Mouse (Mus musculus) testis, postnatal 14 days (tissue): ENCODE results near the gene Tnni3k.

Experiments
- DNase-seq: peaks from one replicate; pipeline ENCODE4 v3.0.0; 2021; ENCODE audit warnings: low spot score

The Tnni3k gene

DNA sequence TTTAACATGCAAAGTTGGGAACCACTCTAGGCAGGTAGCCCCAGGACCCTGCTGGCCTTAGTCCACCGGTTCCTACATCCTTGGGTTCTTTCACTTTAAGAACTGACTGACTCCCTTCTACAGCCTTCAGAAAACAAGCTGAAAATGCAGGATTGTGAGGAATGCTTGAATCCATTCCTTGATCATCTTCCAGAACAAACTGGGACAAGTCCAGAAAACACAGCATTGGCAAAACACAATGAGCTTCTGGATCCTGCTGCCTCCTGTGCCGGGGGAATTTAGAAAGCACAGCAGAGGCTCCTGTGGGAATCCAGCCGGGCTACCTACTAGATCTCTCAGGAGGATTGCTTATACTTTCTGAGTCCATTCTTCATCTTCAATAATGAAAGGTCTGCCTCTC, 229.5 kb downstream of the Tnni3k start:
- no peak for DNase-seq

DNA sequence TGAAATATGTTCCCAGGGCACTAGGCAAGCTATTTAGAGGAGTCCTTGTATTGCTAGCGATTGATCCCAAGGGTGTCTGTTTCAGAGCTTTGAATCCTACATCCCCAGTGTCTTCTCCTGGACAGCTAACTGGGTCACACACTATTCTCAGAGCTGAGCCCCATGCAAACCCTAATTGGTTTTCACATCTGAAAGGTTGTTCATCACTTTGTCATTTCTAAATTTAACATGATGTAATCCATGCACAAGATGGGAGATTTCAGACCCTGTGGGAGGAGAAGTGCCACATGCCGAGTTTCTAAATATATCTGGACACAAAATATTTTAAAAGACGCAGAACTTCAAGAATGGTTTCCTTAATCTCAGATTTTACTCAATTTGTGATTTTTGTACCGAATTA, 230.5 kb downstream of the Tnni3k start:
- no peak for DNase-seq

DNA sequence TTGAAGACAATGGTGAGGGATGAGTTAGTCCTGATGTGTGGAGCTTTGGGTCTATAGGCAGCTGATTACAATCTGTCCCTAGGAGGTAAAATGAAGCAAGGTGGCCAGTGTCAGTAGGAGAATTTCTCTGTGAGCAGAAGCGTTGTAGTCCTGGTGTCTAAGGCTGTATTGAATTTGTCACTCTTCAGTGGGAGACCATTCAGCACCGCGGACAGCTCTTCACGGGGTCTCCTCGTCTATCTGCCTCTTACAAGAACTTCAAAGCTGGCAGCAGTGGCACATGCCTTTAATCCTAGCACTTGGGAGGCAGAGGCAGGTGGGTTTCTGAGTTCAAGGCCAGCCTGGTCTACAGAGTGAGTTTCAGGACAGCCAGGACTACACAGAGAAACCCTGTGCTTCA, 235.5 kb downstream of the Tnni3k start:
- DNase-seq, result peak; percentile 20

DNA sequence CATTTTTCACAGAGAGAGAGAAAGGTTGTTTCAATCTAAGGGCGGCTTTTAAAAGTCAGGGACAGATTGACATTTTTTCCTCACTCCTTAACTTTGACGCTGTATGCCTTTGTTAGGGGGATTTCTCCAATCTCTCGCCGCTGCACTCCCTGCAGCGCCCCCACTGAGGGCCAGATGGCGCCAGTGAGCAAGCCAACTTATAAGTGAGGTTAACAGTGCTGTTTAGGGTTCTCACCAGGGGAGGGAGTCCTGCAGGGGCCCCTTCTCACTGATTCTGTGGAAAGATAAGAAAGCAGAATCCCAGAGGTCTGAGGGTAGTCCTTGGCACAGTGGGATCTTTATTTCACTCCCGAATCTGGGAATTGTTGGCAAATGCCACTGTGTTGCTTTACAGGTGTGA, 237.5 kb downstream of the Tnni3k start:
- peak; percentile 12 for DNase-seq

DNA sequence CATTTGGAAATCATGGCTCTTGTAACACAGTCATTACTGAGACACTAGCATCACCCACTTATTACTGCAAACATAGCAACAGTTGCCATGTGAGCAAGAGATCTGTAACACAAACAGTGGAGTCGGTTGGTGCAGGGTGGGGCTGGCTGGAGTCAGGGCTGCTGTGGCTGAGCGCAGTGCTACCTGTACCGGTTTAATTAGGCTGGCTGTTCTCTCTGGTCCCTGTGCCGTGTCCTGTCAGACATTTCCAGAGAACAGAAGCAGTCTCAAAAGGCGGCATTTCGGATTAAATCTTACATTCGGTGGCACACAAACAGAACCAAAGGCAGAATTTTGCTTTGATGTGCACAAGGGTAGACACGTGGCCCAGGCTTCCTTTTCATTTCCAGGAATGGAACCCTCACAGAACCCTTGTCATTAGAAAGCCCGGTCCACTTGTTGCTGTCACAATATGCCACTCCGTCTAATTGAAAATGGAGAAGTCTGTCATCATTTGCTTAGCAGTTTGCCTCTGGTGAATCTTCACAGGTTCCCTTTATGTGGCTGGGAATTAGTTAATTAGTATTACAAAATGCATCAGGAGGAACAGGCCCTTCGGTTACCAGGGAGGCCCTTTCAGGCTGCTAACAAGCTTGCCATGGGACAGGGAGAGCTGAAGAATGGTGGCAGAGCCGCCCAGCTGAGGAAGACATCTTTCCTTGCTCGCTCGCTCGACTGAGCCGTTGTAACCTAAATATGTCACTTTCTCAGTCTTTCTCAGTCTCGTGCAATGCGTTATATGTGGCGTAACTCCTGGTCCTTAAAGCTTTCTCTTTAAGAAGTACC, 238.2 kb downstream of the Tnni3k start:
- no peak for DNase-seq

DNA sequence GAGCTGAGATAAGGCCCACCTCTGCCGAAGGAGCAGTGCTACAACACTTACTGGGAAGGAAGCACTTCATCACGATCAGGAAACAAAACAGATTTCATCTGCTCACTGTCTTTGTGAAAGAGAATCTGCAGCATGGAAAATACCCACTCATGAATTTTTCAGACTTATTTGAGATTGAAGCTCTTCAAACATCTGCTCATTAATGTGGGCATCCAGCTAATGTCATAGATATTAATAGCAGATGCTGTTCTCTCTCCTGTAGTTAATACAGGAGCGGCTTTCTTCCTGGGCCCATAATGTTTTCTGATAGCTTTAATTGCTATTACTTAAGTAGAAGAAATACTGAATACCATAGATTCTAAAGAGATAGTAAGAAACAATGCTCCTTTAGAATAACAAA, 239.0 kb downstream of the Tnni3k start:
- DNase-seq, result no peak

DNA sequence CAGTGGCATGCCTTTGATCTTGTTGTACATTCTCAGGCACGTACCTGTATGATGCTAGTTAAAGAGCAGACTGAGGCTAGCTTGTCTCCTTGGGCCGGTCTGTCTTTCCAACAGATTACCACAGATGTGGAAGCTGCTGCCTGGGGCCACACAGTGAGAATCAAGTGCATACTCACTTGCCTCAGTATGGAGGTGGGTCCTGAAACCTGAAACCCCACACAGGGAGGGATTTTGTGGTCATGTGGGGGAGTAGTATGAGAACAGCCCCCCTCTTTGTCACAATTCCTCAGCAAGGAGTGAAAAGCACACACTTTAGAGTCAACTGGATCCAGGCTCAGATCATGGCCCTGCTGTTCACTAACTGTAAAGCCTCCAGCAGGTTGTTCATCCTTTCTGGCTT, 239.6 kb downstream of the Tnni3k start:
- DNase-seq, result no peak

DNA sequence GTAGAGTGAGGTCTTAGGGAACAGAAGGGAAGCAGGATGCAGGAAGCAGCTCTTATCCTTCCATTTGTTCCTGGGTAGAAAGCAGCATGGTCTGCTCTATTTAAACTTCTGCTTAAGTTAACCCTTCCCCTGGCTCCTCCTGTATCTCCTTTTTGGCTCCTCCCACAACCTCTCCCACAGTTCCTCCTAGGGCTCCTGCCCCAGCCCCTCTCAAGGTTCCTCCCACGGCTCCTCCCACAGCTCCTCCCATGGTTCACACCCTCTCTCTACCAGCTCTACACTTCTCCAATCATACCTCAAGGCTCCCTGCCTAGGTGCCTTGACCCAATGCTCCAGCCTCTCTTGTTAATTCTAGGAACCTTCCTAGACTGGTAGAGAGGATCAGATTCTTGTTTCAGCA, 242.3 kb downstream of the Tnni3k start:
- DNase-seq, result no peak

DNA sequence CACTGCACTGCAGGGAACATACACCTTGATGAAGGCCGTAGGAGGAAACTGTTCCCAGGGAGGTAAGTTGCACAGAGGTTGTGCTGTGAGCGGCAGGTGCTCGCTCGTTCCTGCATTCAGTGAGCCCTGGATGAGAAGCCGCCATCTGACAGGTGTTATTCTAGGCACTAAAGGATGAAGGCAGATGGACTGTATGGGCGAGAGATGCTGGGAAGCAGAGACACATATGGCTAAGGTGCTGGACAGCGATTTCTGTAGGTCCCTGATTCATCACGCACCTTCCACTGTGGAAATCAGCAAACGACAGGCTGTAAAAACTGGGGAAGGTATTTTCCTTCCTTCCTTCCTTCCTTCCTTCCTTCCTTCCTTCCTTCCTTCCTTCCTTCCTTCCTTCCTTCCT, 243.4 kb downstream of the Tnni3k start:
- DNase-seq, result no peak

DNA sequence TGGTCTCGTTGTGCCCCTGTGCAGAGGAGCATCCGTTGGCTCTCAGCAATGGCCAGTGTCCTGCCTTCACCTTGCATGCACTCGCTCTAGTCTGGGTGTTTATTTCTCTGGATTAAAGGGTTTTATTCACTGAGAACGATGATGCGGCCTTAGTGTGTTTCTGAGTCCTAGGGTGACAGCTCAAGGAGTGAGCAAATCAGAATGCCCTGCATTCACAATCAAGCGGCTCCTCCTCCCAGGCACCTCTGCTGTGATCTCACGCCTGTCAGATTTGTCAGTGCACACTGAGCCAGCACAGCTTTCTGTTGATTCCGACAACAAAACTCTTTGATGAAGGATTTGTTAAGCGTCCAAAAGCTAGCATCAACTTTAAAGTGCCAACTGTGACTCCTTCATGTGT, 243.9 kb downstream of the Tnni3k start:
- DNase-seq, result no peak

DNA sequence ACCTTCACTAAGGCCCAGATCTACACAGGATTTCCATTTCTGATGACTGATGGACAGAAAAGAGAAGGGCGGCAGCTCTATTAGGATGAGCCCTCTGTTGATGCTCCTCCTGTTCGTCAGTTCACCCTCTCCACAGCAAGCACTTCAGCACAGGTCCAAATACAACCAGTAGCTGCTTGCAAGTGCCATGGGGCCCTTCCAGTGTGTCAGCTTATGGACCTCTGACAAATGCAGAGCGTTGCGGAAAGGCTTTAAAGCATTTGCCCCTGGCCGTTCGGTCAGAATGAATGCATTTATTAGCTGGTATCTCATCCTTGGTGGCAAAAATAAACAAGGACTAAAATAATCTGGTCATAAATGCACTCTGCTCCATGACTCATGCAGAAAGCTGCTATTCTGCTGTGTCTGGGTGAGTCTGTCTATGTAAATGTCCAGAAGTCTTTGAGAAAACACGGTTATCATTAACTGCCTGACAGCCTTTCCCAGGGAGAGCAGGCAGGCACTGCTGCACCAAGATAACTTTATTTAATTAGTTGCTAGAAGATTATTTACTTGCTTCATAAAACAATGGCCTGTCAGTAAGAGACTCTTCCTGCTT, 244.8 kb downstream of the Tnni3k start:
- no peak for DNase-seq

DNA sequence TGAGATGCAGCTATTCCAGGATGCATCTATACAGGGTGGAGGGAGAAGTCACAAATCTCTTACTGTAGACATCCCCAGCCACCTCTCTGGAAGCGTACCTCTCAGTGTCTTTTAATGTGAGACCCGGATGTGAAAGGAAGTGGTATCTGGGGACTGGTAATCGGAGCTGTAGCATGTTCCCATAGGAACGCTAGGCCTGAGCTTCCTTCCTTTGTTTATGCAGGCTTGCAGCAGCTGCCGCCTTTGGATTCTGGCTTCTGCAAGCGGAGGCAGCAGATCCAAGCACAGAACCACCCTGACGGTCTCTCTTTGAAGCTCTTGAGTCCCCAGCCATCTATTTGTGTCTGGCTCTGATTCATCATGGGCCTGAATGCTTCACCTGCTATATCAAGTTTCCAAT, 248.6 kb downstream of the Tnni3k start:
- DNase-seq, result no peak

DNA sequence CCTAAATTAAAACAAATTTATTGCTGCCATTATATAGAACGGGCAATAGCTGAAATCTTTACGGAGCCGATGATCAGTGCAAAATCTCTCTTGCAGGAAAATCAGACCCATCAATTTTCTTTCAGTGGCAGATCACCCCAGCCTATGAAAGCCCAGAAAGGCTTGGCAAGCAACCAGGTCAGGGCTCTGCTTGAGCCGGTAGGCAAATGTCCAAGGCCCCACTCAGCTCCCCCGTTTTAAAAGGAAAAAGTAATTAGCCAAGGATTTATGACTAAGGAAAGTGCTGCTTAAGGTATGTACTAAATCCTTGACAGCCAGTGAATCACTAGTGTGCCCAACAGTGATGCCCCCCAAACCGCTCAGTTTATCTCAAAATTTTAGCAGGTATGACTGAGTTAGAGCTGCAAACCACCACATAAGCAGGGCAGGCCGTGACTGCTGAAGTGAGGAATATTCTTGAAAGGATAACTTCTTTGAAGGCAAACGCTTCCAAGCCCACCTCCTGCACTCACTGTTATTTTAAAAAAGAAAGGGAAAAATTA, 254.2 kb downstream of the Tnni3k start:
- DNase-seq, result no peak

DNA sequence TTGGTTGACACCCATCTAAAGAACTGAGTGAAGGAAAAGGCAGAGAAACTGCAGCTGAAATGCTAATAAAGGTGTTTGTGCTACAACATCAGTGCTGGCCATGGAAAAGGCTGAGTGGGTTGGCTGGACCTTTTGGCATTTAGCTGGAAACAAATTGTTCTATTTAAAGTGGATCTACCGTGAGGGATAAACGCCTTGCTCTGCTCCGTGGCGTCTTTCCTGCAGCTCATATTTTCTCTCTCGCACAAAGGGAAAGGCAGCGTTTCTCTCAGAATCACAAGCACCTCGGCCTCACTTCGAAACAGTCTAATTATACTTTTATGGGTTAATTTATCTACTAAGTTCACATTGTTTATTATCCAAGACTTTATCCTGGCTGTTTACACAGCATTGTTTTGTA, 254.8 kb downstream of the Tnni3k start:
- DNase-seq, result no peak

DNA sequence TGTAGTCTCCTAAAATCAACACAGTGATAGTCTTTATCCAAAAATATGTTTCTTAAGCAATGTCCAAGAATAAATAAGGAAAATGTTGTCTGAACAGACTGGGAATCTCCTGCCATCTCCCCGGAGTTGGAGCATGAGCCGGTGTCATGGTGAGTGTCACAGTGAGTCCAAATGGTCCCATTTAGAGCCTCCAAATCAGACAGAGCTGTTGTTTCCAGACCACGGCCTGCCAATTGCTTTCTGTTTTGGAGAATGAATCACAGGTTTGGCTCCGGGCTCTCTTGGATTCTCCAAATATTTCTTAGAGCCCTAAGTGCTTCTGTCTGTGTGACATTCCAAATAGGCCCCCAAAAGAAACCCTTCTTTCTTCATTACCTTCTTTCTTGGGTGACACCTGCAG, 256.4 kb downstream of the Tnni3k start:
- no peak for DNase-seq

DNA sequence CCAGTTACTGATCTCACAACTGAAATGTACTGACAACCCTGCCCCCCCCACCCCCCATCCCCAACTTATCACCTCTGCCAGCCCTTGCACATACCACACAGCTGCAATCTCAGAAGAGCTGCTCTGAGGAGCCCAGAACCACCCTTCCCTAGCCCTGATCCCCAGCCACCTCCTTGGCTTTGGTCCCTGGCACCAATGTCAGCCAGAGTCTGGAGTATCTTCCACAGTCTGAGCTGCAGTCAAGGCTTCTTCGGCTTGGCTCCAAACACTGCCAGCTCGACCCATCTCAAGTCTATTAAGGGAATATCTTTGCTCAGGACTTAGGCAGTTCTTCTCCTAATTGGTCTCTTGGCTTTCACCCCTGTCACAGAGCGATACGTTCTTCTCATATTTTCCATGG, 261.6 kb downstream of the Tnni3k start:
- DNase-seq, result no peak

DNA sequence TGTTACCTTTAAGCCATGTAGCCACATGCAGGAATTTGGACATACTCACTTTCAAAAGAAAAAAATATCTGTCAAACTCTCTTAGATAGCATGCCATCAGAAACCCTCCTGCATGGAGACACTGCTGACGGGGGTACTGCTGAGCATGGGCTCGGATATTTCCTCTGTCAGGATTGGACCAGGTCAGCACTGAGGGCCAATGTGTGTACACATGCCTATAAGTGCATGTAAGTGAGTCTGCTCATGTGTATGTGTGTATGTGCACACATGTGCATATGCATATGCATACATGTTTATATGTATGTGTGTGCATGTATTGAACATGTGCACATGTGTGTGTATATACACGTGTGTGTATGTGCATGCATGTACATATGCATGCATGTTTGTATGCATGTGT, 267.6 kb downstream of the Tnni3k start:
- no peak for DNase-seq

DNA sequence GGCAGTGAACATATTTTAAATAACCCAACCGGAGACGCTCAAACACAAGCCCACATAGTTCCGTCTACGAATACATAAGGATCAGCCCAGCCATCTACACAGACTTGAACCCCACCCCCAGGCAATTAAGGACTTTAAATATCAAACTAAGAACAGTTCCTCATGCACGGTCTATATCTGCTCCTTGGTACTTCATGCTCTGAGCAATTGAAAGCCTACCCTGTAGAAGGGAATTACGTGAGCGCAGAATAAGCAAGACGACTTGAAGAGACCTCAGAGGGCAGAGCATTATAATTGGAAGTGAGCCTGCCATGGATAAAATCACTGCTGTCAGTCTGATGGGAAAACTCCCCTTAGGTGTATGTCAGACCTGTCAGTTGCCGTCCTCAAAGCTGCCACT, 268.9 kb downstream of the Tnni3k start:
- no peak for DNase-seq

DNA sequence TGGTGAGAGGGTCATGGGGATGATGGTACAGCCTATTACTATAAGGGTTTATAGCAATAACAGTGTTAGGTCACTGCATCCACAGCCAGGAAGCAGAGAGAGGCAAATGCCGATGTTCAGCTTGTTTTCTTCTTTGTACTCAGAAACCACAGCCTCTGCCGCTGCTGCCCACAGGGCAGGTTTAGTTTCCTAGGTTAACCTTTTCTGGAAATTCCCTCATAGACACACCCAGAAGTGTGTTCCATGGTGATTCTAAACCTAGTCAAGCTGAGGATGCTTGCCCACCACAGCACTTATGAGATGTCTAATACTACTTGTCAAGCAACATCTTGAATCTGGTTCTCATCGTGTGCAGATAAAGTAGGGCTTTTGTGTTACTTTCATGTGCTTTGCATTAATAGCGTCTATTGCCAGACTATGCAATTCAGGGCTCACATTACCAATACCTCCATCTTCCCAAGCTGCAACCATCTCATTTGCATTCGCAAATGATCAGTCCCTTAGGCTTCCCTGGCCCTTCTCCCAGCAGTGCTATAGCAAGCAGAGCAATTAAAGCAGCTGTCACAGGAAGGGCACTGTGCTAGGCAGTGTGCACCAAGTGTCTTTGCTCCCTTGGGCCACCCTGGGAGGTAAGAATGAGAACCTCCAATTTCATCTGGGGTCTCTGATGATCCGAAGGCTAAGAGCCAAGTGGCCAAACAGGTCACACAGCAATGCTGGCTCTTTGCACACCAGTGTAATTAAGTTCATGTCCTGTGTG, 276.2 kb downstream of the Tnni3k start:
- no peak for DNase-seq

DNA sequence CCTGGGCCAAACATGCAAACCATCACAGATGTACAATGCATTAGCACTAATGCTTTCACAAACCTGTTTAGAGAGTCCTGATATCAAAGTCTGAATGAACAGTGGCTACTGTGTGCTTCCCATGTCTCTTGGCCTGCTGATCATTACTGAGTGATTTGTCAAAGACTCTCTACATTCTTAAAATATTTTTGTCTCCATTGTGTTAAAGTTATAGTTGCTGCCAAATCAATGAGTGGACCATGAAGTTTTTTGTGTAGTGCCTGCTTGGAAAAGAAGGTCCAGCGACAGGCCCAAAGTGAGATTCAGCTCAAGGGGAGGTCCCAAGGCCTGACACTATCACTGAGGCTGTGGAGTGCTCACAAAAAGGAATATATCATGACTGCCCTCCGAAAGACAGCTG, 283.6 kb downstream of the Tnni3k start:
- DNase-seq, result no peak

DNA sequence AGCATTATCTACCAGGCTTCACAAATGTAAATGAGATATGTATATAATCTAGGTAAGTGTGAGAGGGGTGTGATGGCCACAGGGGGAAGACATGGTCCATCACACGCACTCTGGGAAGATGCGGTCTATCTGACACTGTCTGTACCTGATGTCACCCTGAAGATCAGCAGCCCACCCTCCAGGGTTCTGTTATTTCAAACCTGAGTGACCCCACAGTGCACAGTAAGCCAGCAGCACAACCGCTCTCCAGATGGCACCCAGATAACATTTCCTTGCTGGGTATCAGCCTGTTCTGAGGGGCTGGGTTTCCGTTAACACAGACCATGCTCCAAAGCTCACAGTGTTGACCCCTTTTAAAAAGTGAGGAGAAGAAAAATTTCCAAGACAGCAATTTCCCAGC, 288.9 kb downstream of the Tnni3k start:
- DNase-seq, result no peak

DNA sequence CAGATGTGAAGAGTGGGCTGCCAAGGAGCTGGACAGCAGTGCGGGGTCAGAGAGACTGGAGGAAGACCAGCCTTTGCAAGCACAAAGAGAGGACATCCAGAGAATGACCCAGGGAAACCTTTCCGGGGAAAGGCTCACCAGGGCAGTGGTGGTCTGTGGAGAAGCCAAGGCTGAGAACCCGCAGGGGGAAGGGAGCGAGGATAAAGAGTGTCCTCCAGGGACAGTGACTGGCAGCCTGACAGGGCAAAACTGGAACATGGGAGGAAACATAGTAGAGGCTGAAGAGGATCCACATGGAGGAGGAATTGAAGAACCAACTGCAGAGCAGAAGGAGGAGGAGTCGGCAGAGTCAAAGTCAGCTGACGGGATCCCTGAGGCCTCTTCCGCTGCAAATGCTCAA, 291.1 kb downstream of the Tnni3k start:
- no peak for DNase-seq

DNA sequence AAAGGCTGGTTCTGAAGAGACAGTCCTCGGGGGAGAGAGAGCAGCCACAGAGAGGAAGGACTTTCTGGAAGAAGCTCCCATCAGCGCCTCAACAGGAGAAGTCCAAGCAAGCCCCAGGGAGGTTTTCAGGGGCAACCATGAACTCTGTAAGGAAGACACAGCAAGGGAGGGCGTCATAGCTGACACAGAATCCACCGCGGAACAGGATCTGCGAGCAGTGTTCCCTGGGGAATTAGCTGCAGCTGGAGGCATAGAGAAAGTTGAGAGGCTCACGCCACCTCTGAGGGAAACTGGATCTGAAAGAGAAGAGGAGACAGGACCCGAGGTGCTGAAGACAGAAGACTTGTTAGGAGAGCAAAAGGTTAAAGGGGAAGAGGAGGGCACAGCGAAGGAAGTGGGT, 291.8 kb downstream of the Tnni3k start:
- DNase-seq, result peak; percentile 16
